ENCODE assay signal across 10 mouse cellular contexts in the genomic region with DNA sequence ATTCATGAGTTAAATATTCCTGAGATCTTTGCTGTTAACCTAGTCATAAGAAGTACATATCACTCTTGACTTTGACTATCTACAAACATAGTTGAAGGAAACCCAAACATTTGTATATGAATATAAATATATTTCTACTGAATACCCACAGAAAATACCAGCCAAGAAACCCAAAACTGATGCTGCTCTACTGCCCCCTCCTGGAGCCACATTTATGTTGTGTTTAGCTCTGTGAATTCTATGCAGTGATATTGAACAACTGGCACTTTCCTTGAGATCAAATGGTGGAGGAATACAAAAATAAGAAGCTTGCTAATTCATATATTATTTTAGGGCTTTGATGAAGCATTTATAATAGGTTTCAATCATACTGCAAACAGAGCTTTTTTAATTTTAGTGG.
A peak's percentile ranks its signal among the peaks of the same experiment; 100 is the strongest.
DNase-seq lines count a peak whose midpoint lies in the region; ATAC-seq and TF ChIP-seq lines count a peak whose summit lies in the region.
"Had no signal": no experiment of that assay in that cellular context is flagged by ENCODE, and none has a peak within 500 bp of the region (broad histone marks: within the 10 kb centered on the region; RNA-seq: fewer than 3 reads in every experiment).

No protein-coding gene starts in this region.

- no peak overlapping the region for H3K4me2 ChIP-seq in lung, postnatal 0 days (replicated peaks; ENCODE audit: low read depth, low read length)
- H3K4me2 ChIP-seq: forebrain, embryonic 12.5 days had no signal

- DNase-seq in embryo, embryonic 10 days (ENCODE audit: low spot score), result peak; percentile 3
- no peak for DNase-seq in embryo, embryonic 9.5 days (ENCODE audit: extremely low spot score)
- no peak for DNase-seq in lung, postnatal 0 days (ENCODE audit: low spot score)
- DNase-seq in lung, postnatal 14 days, result no peak
- peak; percentile 21 for DNase-seq in embryo, embryonic 10.5 days (ENCODE audit: low spot score)
- DNase-seq in right cerebral cortex, postnatal 10 days (ENCODE audit: low spot score in 2 of 2), result peak; percentile 27 to 32
- DNase-seq in c-Kit-positive CD71-positive TER-119-positive erythroid progenitor cells, embryonic 14.5 days (ENCODE audit: low spot score), result no peak
- DNase-seq in thymus, adult 2 months, result no peak

- TF ChIP-seq EP300 in lung, postnatal 0 days (IDR thresholded peaks at IDR 0.05), result no peak

- no peak for ATAC-seq in lung, postnatal 0 days

- peak; percentile 33 for TF ChIP-seq CTCF in lung, postnatal 0 days (IDR thresholded peaks at IDR 0.05)
- TF ChIP-seq CTCF in thymus, adult 2 months (IDR thresholded peaks at IDR 0.05; ENCODE audit: borderline replicate concordance, control insufficient read depth, extremely low read depth, insufficient read depth, low read length, poor library complexity), result no peak

- TF ChIP-seq POLR2A in thymus, adult 2 months (IDR thresholded peaks at IDR 0.05; ENCODE audit: control insufficient read depth, extremely low read depth, insufficient read depth, low read length, poor library complexity), result no peak

- H3K9ac ChIP-seq in lung, postnatal 0 days (replicated peaks; ENCODE audit: low read depth), result no peak overlapping the region
- H3K9ac ChIP-seq: forebrain, embryonic 12.5 days had no signal

- no peaks in the 10 kb centered on the region for H3K9me3 ChIP-seq in lung, postnatal 0 days (ENCODE audit: low read length)
- H3K9me3 ChIP-seq: forebrain, embryonic 12.5 days had no signal

- H3K4me1 ChIP-seq in lung, postnatal 0 days (ENCODE audit: insufficient read depth, low read depth, low read length), result no peaks in the 10 kb centered on the region
- no peaks in the 10 kb centered on the region for H3K4me1 ChIP-seq in thymus, adult 2 months (replicated peaks; ENCODE audit: control insufficient read depth, insufficient read depth, low read length)
- H3K4me1 ChIP-seq: forebrain, embryonic 12.5 days had no signal

- H3K4me3 ChIP-seq in lung, postnatal 0 days (ENCODE audit: low read depth, low read length), result no peak overlapping the region
- H3K4me3 ChIP-seq in thymus, adult 2 months (ENCODE audit: control insufficient read depth, insufficient read depth, low read length), result no peak overlapping the region
- H3K4me3 ChIP-seq: forebrain, embryonic 12.5 days had no signal

- H3K36me3 ChIP-seq in lung, postnatal 0 days (ENCODE audit: insufficient read depth, low read length), result no peaks in the 10 kb centered on the region
- no peaks in the 10 kb centered on the region for H3K36me3 ChIP-seq in thymus, adult 2 months (ENCODE audit: control insufficient read depth, insufficient read depth, low read length)
- H3K36me3 ChIP-seq: forebrain, embryonic 12.5 days had no signal

- H3K27ac ChIP-seq in lung, postnatal 0 days (ENCODE audit: low read length), result no peak overlapping the region
- H3K27ac ChIP-seq in thymus, adult 2 months (ENCODE audit: control insufficient read depth, insufficient read depth, low read length), result no peak overlapping the region
- H3K27ac ChIP-seq: forebrain, embryonic 12.5 days had no signal

- no peaks in the 10 kb centered on the region for H3K27me3 ChIP-seq in lung, postnatal 0 days (replicated peaks; ENCODE audit: insufficient read depth, low read length)
- no peaks in the 10 kb centered on the region for H3K27me3 ChIP-seq in thymus, adult 2 months (ENCODE audit: control insufficient read depth, insufficient read depth, low read length)
- H3K27me3 ChIP-seq: CH12.LX; forebrain, embryonic 12.5 days had no signal

Comparison
In these comparisons a context has a peak if more than half of its experiments do, and no peak if none do; other contexts are left out.
1. DNase-seq: peak in embryo, embryonic 10 days (single experiment), embryo, embryonic 10.5 days (single experiment) and right cerebral cortex, postnatal 10 days (2 of 2); none in embryo, embryonic 9.5 days (single experiment), lung, postnatal 0 days (single experiment), lung, postnatal 14 days (single experiment), c-Kit-positive CD71-positive TER-119-positive erythroid progenitor cells, embryonic 14.5 days (single experiment) and thymus, adult 2 months (single experiment).